ENCODE assay signal across 21 mouse cellular contexts in the genomic region with DNA sequence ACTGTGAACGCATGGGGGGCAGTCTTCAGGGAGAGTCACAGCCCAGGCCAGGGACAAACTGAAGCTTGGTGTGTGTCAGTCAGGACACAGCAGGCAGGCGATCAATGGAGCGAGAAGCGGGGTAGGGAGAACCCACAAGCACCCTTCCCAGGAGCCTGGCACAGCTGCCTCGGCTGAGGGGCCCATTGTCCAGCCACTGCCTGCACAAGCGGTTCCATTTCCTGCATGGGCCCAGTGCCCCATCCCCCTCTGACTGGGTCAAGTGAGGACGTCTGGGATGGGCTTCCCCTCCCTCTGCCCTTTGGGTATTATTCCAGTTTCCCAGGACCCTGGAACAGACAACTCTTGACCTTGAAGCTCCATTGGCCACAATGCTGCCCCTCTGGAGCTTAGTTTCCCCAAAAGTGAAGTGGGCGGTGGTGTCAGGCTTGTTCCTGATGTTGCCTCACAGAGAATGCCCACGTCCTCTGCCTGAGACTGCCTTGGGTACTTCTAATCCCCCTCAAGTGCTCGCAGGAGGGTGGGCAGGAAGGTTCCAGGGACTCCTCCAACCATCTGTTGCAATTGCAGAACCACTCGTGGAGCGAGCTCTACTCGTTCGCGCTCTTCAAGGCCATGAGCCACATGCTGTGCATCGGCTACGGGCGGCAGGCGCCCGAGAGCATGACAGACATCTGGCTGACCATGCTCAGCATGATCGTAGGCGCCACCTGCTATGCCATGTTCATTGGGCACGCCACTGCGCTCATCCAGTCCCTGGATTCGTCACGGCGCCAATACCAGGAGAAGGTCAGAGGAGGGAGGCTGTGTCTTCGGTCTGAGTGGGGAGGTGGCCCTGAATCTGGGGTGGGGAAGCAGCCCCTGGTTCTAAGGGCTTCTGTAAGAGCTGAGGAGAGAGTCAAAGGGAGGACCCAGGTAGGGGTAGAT. TPM values are rescaled to one million over a fixed set of nuclear protein-coding genes. Genes with fewer than 3 reads are reported as not detected.
DNase-seq lines count a peak whose midpoint lies in the region; ATAC-seq and TF ChIP-seq lines count a peak whose summit lies in the region.
"Had no signal": no experiment of that assay in that cellular context is flagged by ENCODE, and none has a peak within 500 bp of the region (broad histone marks: within the 10 kb centered on the region; RNA-seq: fewer than 3 reads in every experiment).

No protein-coding gene starts in this region.

- ATAC-seq in stomach, embryonic 16.5 days (ENCODE audit: insufficient read depth, low FRiP score) = 0 out of 2 replicates have a peak, but pooled peaks have one; percentile 22
- ATAC-seq in stomach, postnatal 0 days (ENCODE audit: low FRiP score, low TSS enrichment) = no peak
- ATAC-seq: hindbrain, postnatal 0 days; lung, postnatal 0 days; Patski had no signal

- 0 out of 2 replicates have a peak, but pooled peaks cover under 1% of the 10 kb centered on the region for H3K36me3 ChIP-seq in stomach, embryonic 16.5 days (ENCODE audit: control insufficient read depth, insufficient read depth, low read length)
- H3K36me3 ChIP-seq in stomach, postnatal 0 days (ENCODE audit: control insufficient read depth, insufficient read depth, low read length) = no peaks in the 10 kb centered on the region
- H3K36me3 ChIP-seq: liver, embryonic 13.5 days had no signal

- no peak for TF ChIP-seq CTCF in stomach, postnatal 0 days (IDR thresholded peaks at IDR 0.05; ENCODE audit: low read depth)

- no peaks in the 10 kb centered on the region for H3K4me1 ChIP-seq in stomach, embryonic 16.5 days (ENCODE audit: control insufficient read depth, insufficient read depth, low read length)
- H3K4me1 ChIP-seq in stomach, postnatal 0 days (replicated peaks; ENCODE audit: control insufficient read depth, insufficient read depth) = no peaks in the 10 kb centered on the region
- H3K4me1 ChIP-seq: embryonic facial prominence, embryonic 12.5 days; liver, embryonic 13.5 days; neural tube, embryonic 13.5 days had no signal

- H3K4me3 ChIP-seq in stomach, embryonic 16.5 days (replicated peaks; ENCODE audit: low read length) = no peak overlapping the region
- H3K4me3 ChIP-seq in stomach, postnatal 0 days (ENCODE audit: low read depth, low read length) = no peak overlapping the region
- H3K4me3 ChIP-seq: embryonic facial prominence, embryonic 12.5 days; liver, embryonic 13.5 days; neural tube, embryonic 13.5 days had no signal

- H3K9ac ChIP-seq in stomach, embryonic 16.5 days (ENCODE audit: low read length) = no peak overlapping the region
- H3K9ac ChIP-seq in stomach, postnatal 0 days (ENCODE audit: low read length) = no peak overlapping the region
- H3K9ac ChIP-seq: embryonic facial prominence, embryonic 12.5 days; liver, embryonic 13.5 days; neural tube, embryonic 13.5 days had no signal

- H3K27me3 ChIP-seq in stomach, embryonic 16.5 days (ENCODE audit: control insufficient read depth, insufficient read depth, low read length) = no peaks in the 10 kb centered on the region
- H3K27me3 ChIP-seq in stomach, postnatal 0 days (ENCODE audit: control insufficient read depth, insufficient read depth, low read length) = no peaks in the 10 kb centered on the region
- H3K27me3 ChIP-seq: embryonic facial prominence, embryonic 12.5 days; neural tube, embryonic 13.5 days; Patski had no signal

- peak; percentile 58 to 69 for DNase-seq in frontal cortex, postnatal 36 days (ENCODE audit: low spot score in 2 of 2)
- no peak for DNase-seq in frontal cortex, postnatal 10 days (ENCODE audit: low spot score in 2 of 2)
- DNase-seq in layer of hippocampus, adult 9-11 months = peak; percentile 78
- DNase-seq in layer of hippocampus, postnatal 25 days (ENCODE audit: extremely low spot score in 1 of 2, low spot score in 1 of 2) = no peak
- DNase-seq in stomach, postnatal 0 days (ENCODE audit: low spot score) = no peak
- no peak for DNase-seq in thymus, postnatal 4 days
- DNase-seq: cerebellum, adult 11 months; kidney, adult 18-20 months; kidney, postnatal 4 days; liver, embryonic 13.5 days; thymus, postnatal 25 days had no signal

- TF ChIP-seq EP300 in stomach, postnatal 0 days (optimal IDR thresholded peaks at IDR 0.05) = no peak

- 62% methylated on average over 28 of the region's 28 CpGs for WGBS in stomach, embryonic 16.5 days
- WGBS in stomach, postnatal 0 days = 66% methylated on average over 28 of the region's 28 CpGs

- H3K27ac ChIP-seq in stomach, embryonic 16.5 days (ENCODE audit: low read length) = no peak overlapping the region
- no peak overlapping the region for H3K27ac ChIP-seq in stomach, postnatal 0 days (replicated peaks)
- H3K27ac ChIP-seq: embryonic facial prominence, embryonic 12.5 days; hindbrain, postnatal 0 days; liver, embryonic 13.5 days; neural tube, embryonic 13.5 days had no signal

- no peaks in the 10 kb centered on the region for H3K9me3 ChIP-seq in stomach, embryonic 16.5 days (replicated peaks; ENCODE audit: control insufficient read depth, low read length)
- no peaks in the 10 kb centered on the region for H3K9me3 ChIP-seq in stomach, postnatal 0 days (ENCODE audit: control insufficient read depth, low read length)
- H3K9me3 ChIP-seq: embryonic facial prominence, embryonic 12.5 days had no signal

- H3K4me2 ChIP-seq in stomach, embryonic 16.5 days (ENCODE audit: low read depth, low read length) = no peak overlapping the region
- no peak overlapping the region for H3K4me2 ChIP-seq in stomach, postnatal 0 days (replicated peaks; ENCODE audit: low read depth)
- H3K4me2 ChIP-seq: embryonic facial prominence, embryonic 12.5 days; liver, embryonic 13.5 days; neural tube, embryonic 13.5 days had no signal

RNA-seq across cellular contexts. Expression of a gene that starts 12.2 kb away (rescaled TPM):
- 100 to 1,000 TPM; 108 to 110 TPM for total RNA-seq in layer of hippocampus, postnatal 25 days (2021)
- not detected in 2 replicates for polyA plus RNA-seq in stomach, embryonic 16.5 days (2015; fragmentation: Nextera tagmentation; extraction: Ambion mirVana)
- 0.28 and 0.38 TPM in 2 replicates for polyA plus RNA-seq in stomach, postnatal 0 days (2015; fragmentation: Nextera tagmentation; extraction: Ambion mirVana)
- total RNA-seq: monocyte, adult 5-6 weeks had no signal
- polyA plus RNA-seq: limb, embryonic 11.5 days; liver, embryonic 13.5 days had no signal

RNA-seq across cellular contexts. Expression of a gene that starts 17.8 kb away (rescaled TPM):
- total RNA-seq in layer of hippocampus, postnatal 25 days (2021) = 10 to 100 TPM; 39.2 to 44.6 TPM
- polyA plus RNA-seq in stomach, embryonic 16.5 days (2015; fragmentation: Nextera tagmentation; extraction: Ambion mirVana) = 33.3 and 40.9 TPM in 2 replicates
- polyA plus RNA-seq in stomach, postnatal 0 days (2015; fragmentation: Nextera tagmentation; extraction: Ambion mirVana) = 16.5 and 20.6 TPM in 2 replicates

RNA-seq across cellular contexts. Expression of a gene that starts 24.3 kb away (rescaled TPM):
- 100 to 1,000 TPM; 610 to 665 TPM for total RNA-seq in layer of hippocampus, postnatal 25 days (2021)
- 983 and 1,041 TPM in 2 replicates for polyA plus RNA-seq in stomach, embryonic 16.5 days (2015; fragmentation: Nextera tagmentation; extraction: Ambion mirVana)
- polyA plus RNA-seq in stomach, postnatal 0 days (2015; fragmentation: Nextera tagmentation; extraction: Ambion mirVana) = 1,012 and 1,042 TPM in 2 replicates

RNA-seq across cellular contexts. Expression of a gene that starts 26.3 kb away (rescaled TPM):
- total RNA-seq in layer of hippocampus, postnatal 25 days (2021) = 1 to 10 TPM; 1.0 to 1.5 TPM
- 0.37 and 0.50 TPM in 2 replicates for polyA plus RNA-seq in stomach, embryonic 16.5 days (2015; fragmentation: Nextera tagmentation; extraction: Ambion mirVana)
- 13.5 and 14.9 TPM in 2 replicates for polyA plus RNA-seq in stomach, postnatal 0 days (2015; fragmentation: Nextera tagmentation; extraction: Ambion mirVana)
- total RNA-seq: heart, adult 8-10 months; heart, postnatal 14 days; monocyte, adult 5-6 weeks had no signal
- polyA plus RNA-seq: liver, embryonic 13.5 days had no signal

RNA-seq across cellular contexts. Expression of a gene that starts 38.2 kb away (rescaled TPM):
- total RNA-seq in layer of hippocampus, postnatal 25 days (2021) = 10 to 100 TPM; 82.7 to 92.9 TPM
- 29.9 and 34.8 TPM in 2 replicates for polyA plus RNA-seq in stomach, embryonic 16.5 days (2015; fragmentation: Nextera tagmentation; extraction: Ambion mirVana)
- 60.0 and 68.6 TPM in 2 replicates for polyA plus RNA-seq in stomach, postnatal 0 days (2015; fragmentation: Nextera tagmentation; extraction: Ambion mirVana)

Comparison
In these comparisons a context has a peak if more than half of its experiments do, and no peak if none do; other contexts are left out.
1. DNase-seq: peak in frontal cortex, postnatal 36 days (2 of 2) and layer of hippocampus, adult 9-11 months (single experiment); none in frontal cortex, postnatal 10 days (0 of 2), layer of hippocampus, postnatal 25 days (0 of 2), stomach, postnatal 0 days (single experiment) and thymus, postnatal 4 days (single experiment).